Mouse (Mus musculus) ES-E14 (cell line): ENCODE results near the gene Commd6.

Source experiments
- CHD2 ChIP-seq: IDR thresholded peaks from 2 replicates; pipeline ENCODE4 v1.6.1; 2014; ENCODE audit warnings: mild to moderate bottlenecking, low read depth, low read length, inconsistent platforms
- HCFC1 ChIP-seq: IDR thresholded peaks from 2 replicates; pipeline ENCODE4 v1.6.1; 2012; ENCODE audit warnings: low read length, inconsistent platforms, borderline replicate concordance; ENCODE audit not compliant: insufficient read depth
- MAFK ChIP-seq: IDR thresholded peaks from 2 replicates; pipeline ENCODE4 v1.6.1; 2014; ENCODE audit warnings: mild to moderate bottlenecking, low read depth, low read length, inconsistent platforms; ENCODE audit not compliant: insufficient read depth
- ZC3H11A ChIP-seq: IDR thresholded peaks from 2 replicates; pipeline ENCODE4 v1.6.1; 2012; ENCODE audit warnings: low read depth, mild to moderate bottlenecking, inconsistent platforms, low read length, borderline replicate concordance
- ZNF384 ChIP-seq: IDR thresholded peaks from 2 replicates; pipeline ENCODE4 v1.6.1; 2012; ENCODE audit warnings: low read depth, low read length, inconsistent platforms

DNA sequence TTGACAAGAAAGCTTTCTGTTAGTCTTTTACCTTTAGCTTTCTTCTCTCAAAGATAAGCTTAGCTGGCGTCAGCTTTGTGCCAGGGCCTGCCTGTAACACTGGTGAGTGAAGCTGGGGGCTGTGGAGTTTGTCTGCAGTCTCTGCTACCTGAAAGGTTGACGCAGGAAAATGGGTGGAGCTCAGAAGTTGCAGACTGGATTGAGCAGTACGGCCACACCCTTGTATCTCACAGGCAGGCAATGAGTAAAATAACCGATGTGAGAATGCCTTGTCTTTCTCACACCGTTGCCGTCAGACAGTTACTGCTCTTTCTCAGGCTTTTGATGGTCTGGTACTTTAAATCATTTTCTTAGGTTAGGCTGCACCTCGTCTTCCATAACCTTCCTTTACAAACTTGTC lies 25.6 kb upstream of the Commd6 start:
- TF ChIP-seq HCFC1, result no peak
- TF ChIP-seq MAFK, result no peak
- TF ChIP-seq ZNF384, result no peak
- TF ChIP-seq CHD2, result no peak
- no peak for TF ChIP-seq ZC3H11A
